In genomic region chr4:135832070-135832469, GRCm38 (mm10) we compare ENCODE assay signal across 11 mouse cellular contexts. TPM values are rescaled to one million over a fixed set of nuclear protein-coding genes. Genes with fewer than 3 reads are reported as not detected.
A peak's percentile ranks its signal among the peaks of the same experiment; 100 is the strongest.
DNase-seq lines count a peak whose midpoint lies in the region; ATAC-seq lines count a peak whose summit lies in the region.
"Had no signal": no experiment of that assay in that cellular context is flagged by ENCODE, and none has a peak within 500 bp of the region (broad histone marks: within the 10 kb centered on the region; RNA-seq: fewer than 3 reads in every experiment).

No protein-coding gene starts in this region.

- no peaks in the 10 kb centered on the region for H3K9me3 ChIP-seq in midbrain, embryonic 15.5 days
- H3K9me3 ChIP-seq in midbrain, embryonic 11.5 days (ENCODE audit: control insufficient read depth, low read length), result no peaks in the 10 kb centered on the region
- H3K9me3 ChIP-seq: forebrain, embryonic 10.5 days had no signal

- no peak overlapping the region for H3K4me3 ChIP-seq in midbrain, embryonic 15.5 days
- H3K4me3 ChIP-seq in midbrain, embryonic 11.5 days (ENCODE audit: low read depth, low read length), result no peak overlapping the region
- H3K4me3 ChIP-seq: forebrain, embryonic 10.5 days had no signal

- 0 out of 2 replicates have a peak overlapping the region, but pooled peaks have one; percentile 82 for H3K27ac ChIP-seq in midbrain, embryonic 15.5 days
- no peak overlapping the region for H3K27ac ChIP-seq in midbrain, embryonic 11.5 days (ENCODE audit: low read depth, low read length)

- peaks cover 24% of the 10 kb centered on the region for H3K4me1 ChIP-seq in midbrain, embryonic 15.5 days
- H3K4me1 ChIP-seq in midbrain, embryonic 11.5 days (ENCODE audit: control insufficient read depth, insufficient read depth, low read length), result peaks cover 15% of the 10 kb centered on the region

- no peaks in the 10 kb centered on the region for H3K36me3 ChIP-seq in midbrain, embryonic 15.5 days (replicated peaks)
- H3K36me3 ChIP-seq in midbrain, embryonic 11.5 days (ENCODE audit: control insufficient read depth, insufficient read depth, low read length), result no peaks in the 10 kb centered on the region
- H3K36me3 ChIP-seq: forebrain, embryonic 10.5 days had no signal

- peak; percentile 64 for DNase-seq in gastrocnemius, adult 18-20 months (ENCODE audit: low spot score)
- DNase-seq in gastrocnemius, postnatal 10 days, result no peak
- DNase-seq in midbrain, embryonic 11.5 days (ENCODE audit: low spot score, missing footprints), result no peak
- DNase-seq in kidney, postnatal 14 days, result peak; percentile 54
- peak; percentile 36 to 70 for DNase-seq in lung, postnatal 4 days
- no peak for DNase-seq in left cerebral cortex, postnatal 4 days
- DNase-seq: cerebellum, adult 2 months had no signal

- 79% methylated on average over 11 of the region's 11 CpGs for WGBS in midbrain, embryonic 15.5 days
- 79% methylated on average over 11 of the region's 11 CpGs for WGBS in midbrain, embryonic 11.5 days

- no peak for ATAC-seq in midbrain, embryonic 15.5 days (replicated peaks)
- ATAC-seq in midbrain, embryonic 11.5 days (ENCODE audit: low FRiP score), result no peak
- no peak for ATAC-seq in cerebellum, adult (ENCODE audit: insufficient number of reproducible peaks, low FRiP score, low TSS enrichment)
- ATAC-seq: CD4-positive, CD25-positive, alpha-beta regulatory T cell, adult 4 months had no signal

- intact Hi-C loops in left cerebral cortex, postnatal 4 days (cut with DNase I), result no loop called here

- H3K9ac ChIP-seq in midbrain, embryonic 15.5 days, result no peak overlapping the region
- no peak overlapping the region for H3K9ac ChIP-seq in midbrain, embryonic 11.5 days (ENCODE audit: low read length)

- H3K4me2 ChIP-seq in midbrain, embryonic 15.5 days, result no peak overlapping the region
- no peak overlapping the region for H3K4me2 ChIP-seq in midbrain, embryonic 11.5 days

- H3K27me3 ChIP-seq in midbrain, embryonic 15.5 days (replicated peaks), result no peaks in the 10 kb centered on the region
- no peaks in the 10 kb centered on the region for H3K27me3 ChIP-seq in midbrain, embryonic 11.5 days (ENCODE audit: control insufficient read depth, insufficient read depth, low read length)

RNA-seq across cellular contexts. Expression of gene Srsf10, which starts 23.5 kb away (rescaled TPM):
- 10 to 100 TPM; 25.6 to 27.0 TPM for total RNA-seq in gastrocnemius, adult 18-20 months (2021)
- 10 to 100 TPM; 47.2 to 59.0 TPM for total RNA-seq in gastrocnemius, postnatal 10 days (2021)
- 183 and 190 TPM in 2 replicates for polyA plus RNA-seq in midbrain, embryonic 15.5 days (2015; fragmentation: Nextera tagmentation; extraction: Ambion mirVana)
- polyA plus RNA-seq in midbrain, embryonic 11.5 days (2014; fragmentation: Nextera tagmentation; extraction: Ambion mirVana), result 434 and 444 TPM in 2 replicates
- total RNA-seq in left cerebral cortex, postnatal 4 days (2021), result 100 to 1,000 TPM; 103 to 120 TPM

RNA-seq across cellular contexts. Expression of gene Pnrc2, which starts 41.6 kb away (rescaled TPM):
- 10 to 100 TPM; 39.8 to 42.2 TPM for total RNA-seq in gastrocnemius, adult 18-20 months (2021)
- total RNA-seq in gastrocnemius, postnatal 10 days (2021), result 10 to 100 TPM; 59.0 to 71.8 TPM
- 92.1 and 96.0 TPM in 2 replicates for polyA plus RNA-seq in midbrain, embryonic 15.5 days (2015; fragmentation: Nextera tagmentation; extraction: Ambion mirVana)
- 258 and 259 TPM in 2 replicates for polyA plus RNA-seq in midbrain, embryonic 11.5 days (2014; fragmentation: Nextera tagmentation; extraction: Ambion mirVana)
- 10 to 100 TPM; 41.1 to 45.2 TPM for total RNA-seq in left cerebral cortex, postnatal 4 days (2021)

Comparison
In these comparisons a context has a peak if more than half of its experiments do, and no peak if none do; other contexts are left out.
1. DNase-seq: peak in gastrocnemius, adult 18-20 months (single experiment), kidney, postnatal 14 days (single experiment) and lung, postnatal 4 days (2 of 2); none in gastrocnemius, postnatal 10 days (single experiment), midbrain, embryonic 11.5 days (single experiment) and left cerebral cortex, postnatal 4 days (single experiment).